Mouse (Mus musculus) olfactory bulb, adult 2 months (tissue): ENCODE measurements around the gene Col23a1.

Experiments
- CTCF ChIP-seq: fragments of 200-500 bp; IDR thresholded peaks from 2 replicates; pipeline ENCODE4 v1.5.1; 2012; ENCODE audit warnings: low read depth, mild to moderate bottlenecking, low read length, moderate library complexity; ENCODE audit not compliant: insufficient read depth
- POLR2A ChIP-seq: fragments of 200-500 bp; IDR thresholded peaks from 2 replicates; pipeline ENCODE4 v1.6.1; 2012; ENCODE audit warnings: mild to moderate bottlenecking, low read depth, low read length, moderate library complexity; ENCODE audit not compliant: insufficient read depth

GRCm38 (mm10) chr11:51579024-51579423 is 289.3 kb downstream of the Col23a1 start:
- TF ChIP-seq CTCF (no peak), POLR2A (no peak)
